In the genomic region with DNA sequence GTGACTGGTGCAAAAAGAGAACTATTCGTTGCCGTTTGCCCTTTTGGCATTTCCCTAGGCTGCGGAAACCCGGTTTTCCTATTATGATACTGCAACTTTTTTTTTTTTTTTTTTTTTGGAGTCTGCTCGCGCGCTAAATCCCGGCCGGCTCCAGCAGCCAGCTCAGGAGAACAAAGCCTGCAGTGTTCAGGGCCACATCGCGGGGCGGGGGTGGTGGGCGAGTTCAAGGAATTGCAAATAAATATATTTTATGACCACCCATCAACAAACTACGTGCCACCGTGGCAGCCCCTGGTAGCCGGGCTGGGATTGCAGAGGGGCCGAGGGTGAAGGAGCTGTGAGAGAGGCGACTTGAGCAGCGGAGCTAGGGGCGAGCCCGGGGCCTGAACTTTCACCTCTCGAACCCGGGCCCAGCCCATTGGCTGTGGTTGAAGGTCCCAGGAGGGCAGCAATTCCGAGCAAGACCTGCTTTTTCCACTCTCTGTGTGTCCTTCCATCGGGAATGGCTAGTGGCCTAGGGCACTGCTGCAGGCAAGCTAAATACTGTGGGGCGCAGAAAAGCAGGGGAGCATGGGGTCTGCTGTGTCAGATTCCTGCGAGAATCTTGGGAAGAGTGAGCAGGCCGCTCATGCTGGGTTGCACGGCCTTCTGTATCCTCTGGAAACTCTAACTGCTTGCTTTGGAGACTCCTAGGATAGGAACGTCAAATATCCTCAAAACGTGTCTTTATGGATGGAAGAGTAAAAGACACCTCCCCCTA, we compare ENCODE assay signal across 8 mouse cellular contexts. TPM values are rescaled to one million over a fixed set of nuclear protein-coding genes. Genes with fewer than 3 reads are reported as not detected.
DNase-seq lines count a peak whose midpoint lies in the region; ATAC-seq lines count a peak whose summit lies in the region.

No protein-coding gene starts in this region.

- no peaks in the 10 kb centered on the region for H3K9me3 ChIP-seq in heart, embryonic 15.5 days (replicated peaks)
- no peaks in the 10 kb centered on the region for H3K9me3 ChIP-seq in liver, embryonic 11.5 days (ENCODE audit: control insufficient read depth, low read length)

- H3K27ac ChIP-seq in heart, embryonic 15.5 days: no peak overlapping the region
- H3K27ac ChIP-seq in liver, embryonic 11.5 days (ENCODE audit: low read depth, low read length): no peak overlapping the region

- DNase-seq in heart, adult 11 months: peak; percentile 92
- no peak for DNase-seq in heart, adult 8-10 months (ENCODE audit: low spot score)
- DNase-seq in embryo, embryonic 10 days (ENCODE audit: low spot score): peak; percentile 84
- DNase-seq in liver, embryonic 11.5 days (ENCODE audit: low spot score): peak; percentile 43
- peak; percentile 78 for DNase-seq in retina, postnatal 1 day
- DNase-seq in c-Kit-positive CD71-positive TER-119-positive erythroid progenitor cells, embryonic 14.5 days (ENCODE audit: low spot score): no peak

- H3K4me1 ChIP-seq in heart, embryonic 15.5 days (replicated peaks): peaks cover 19% of the 10 kb centered on the region
- peaks cover 3% of the 10 kb centered on the region; the same call in 1 of the 2 replicates for H3K4me1 ChIP-seq in liver, embryonic 11.5 days (replicated peaks; ENCODE audit: control insufficient read depth, insufficient read depth, low read length)

- WGBS in heart, embryonic 15.5 days: 10% methylated on average over 31 of the region's 31 CpGs
- whole genome bisulfite sequencing in liver, embryonic 11.5 days: 4% methylated on average over 31 of the region's 31 CpGs

- H3K27me3 ChIP-seq in heart, embryonic 15.5 days: peaks cover 8% of the 10 kb centered on the region
- H3K27me3 ChIP-seq in liver, embryonic 11.5 days (replicated peaks; ENCODE audit: control insufficient read depth, insufficient read depth, low read length): peaks cover 51% of the 10 kb centered on the region

- no peak for ATAC-seq in heart, embryonic 15.5 days (replicated peaks; ENCODE audit: insufficient number of reproducible peaks, insufficient read depth, low FRiP score, low read depth)
- ATAC-seq in liver, embryonic 11.5 days (replicated peaks; ENCODE audit: low FRiP score): no peak
- no peak for ATAC-seq in frontal cortex, adult (ENCODE audit: low TSS enrichment)

- H3K9ac ChIP-seq in heart, embryonic 15.5 days: peak overlapping the region; percentile 1; the same call in 1 of the 2 replicates
- H3K9ac ChIP-seq in liver, embryonic 11.5 days (ENCODE audit: low read depth, low read length): no peak overlapping the region

- peak overlapping the region; percentile 97 for H3K4me2 ChIP-seq in heart, embryonic 15.5 days
- H3K4me2 ChIP-seq in liver, embryonic 11.5 days: peak overlapping the region; percentile 51

- no peaks in the 10 kb centered on the region for H3K36me3 ChIP-seq in heart, embryonic 15.5 days
- H3K36me3 ChIP-seq in liver, embryonic 11.5 days (ENCODE audit: control insufficient read depth, insufficient read depth, low read length): no peaks in the 10 kb centered on the region

- H3K4me3 ChIP-seq in heart, embryonic 15.5 days: peak overlapping the region; percentile 41
- H3K4me3 ChIP-seq in liver, embryonic 11.5 days (ENCODE audit: low read depth, low read length): peak overlapping the region; percentile 6; the same call in 1 of the 2 replicates

RNA-seq across cellular contexts. Expression of gene Foxp2, which starts 2.9 kb away (rescaled TPM):
- total RNA-seq in heart, adult 8-10 months (2022): 1 to 10 TPM; 1.8 to 4.0 (median 2.9) TPM
- polyA plus RNA-seq in heart, embryonic 15.5 days (2015; fragmentation: Nextera tagmentation; extraction: Ambion mirVana): 8.5 and 11.2 TPM in 2 replicates
- polyA plus RNA-seq in liver, embryonic 11.5 days (2014; fragmentation: Nextera tagmentation; extraction: Ambion mirVana): 4.9 and 5.8 TPM in 2 replicates

Comparison
In these comparisons a context has a peak if more than half of its experiments do, and no peak if none do; other contexts are left out.
1. DNase-seq: peak in heart, adult 11 months (single experiment), embryo, embryonic 10 days (single experiment), liver, embryonic 11.5 days (single experiment) and retina, postnatal 1 day (single experiment); none in heart, adult 8-10 months (single experiment) and c-Kit-positive CD71-positive TER-119-positive erythroid progenitor cells, embryonic 14.5 days (single experiment).